Mouse (Mus musculus): ENCODE results near the gene Kcnh6.
"Not testable (repeated sequence)": the region's sequence is repeated elsewhere in the genome, so short reads cannot be mapped to it uniquely, and the experiment has no call there.

Gene Kcnh6

GRCm38 (mm10) chr11:106020051-106020763 lies 12.3 kb downstream of the Kcnh6 start:
- DNase-seq, result peak; percentile 68

- no peak for DNase-seq
These were observed 17.9 kb downstream of the Kcnh6 start for GRCm38 (mm10) chr11:106025774-106026173.

GRCm38 (mm10) chr11:106026465-106027151 lies 18.7 kb downstream of the Kcnh6 start:
- DNase-seq, result peak; percentile 51

- no peak for DNase-seq
These were observed 19.7 kb downstream of the Kcnh6 start for GRCm38 (mm10) chr11:106027607-106028006.

GRCm38 (mm10) chr11:106032074-106032473 lies 24.1 kb downstream of the Kcnh6 start:
- DNase-seq, result not testable (repeated sequence)

GRCm38 (mm10) chr11:106033491-106033919 lies 25.6 kb downstream of the Kcnh6 start:
- peak; percentile 39 for DNase-seq

GRCm38 (mm10) chr11:106034986-106035385 lies 27.1 kb downstream of the Kcnh6 start:
- DNase-seq, result no peak

- DNase-seq, result peak; percentile 98
These were observed 28.9 kb downstream of the Kcnh6 start, which contains the start of gene Dcaf7 for GRCm38 (mm10) chr11:106036548-106037417. Gene Dcaf7 (plus strand): TSS chr11:106036872.

GRCm38 (mm10) chr11:106037418-106037751 lies 29.5 kb downstream of the Kcnh6 start:
- DNase-seq, result peak; percentile 78

GRCm38 (mm10) chr11:106044349-106044748 lies 36.4 kb downstream of the Kcnh6 start:
- no peak for DNase-seq

- no peak for DNase-seq
These were observed 37.3 kb downstream of the Kcnh6 start for GRCm38 (mm10) chr11:106045256-106045655.

- no peak for DNase-seq
These were observed 37.9 kb downstream of the Kcnh6 start for GRCm38 (mm10) chr11:106045780-106046179.

GRCm38 (mm10) chr11:106046584-106046983 lies 38.7 kb downstream of the Kcnh6 start:
- no peak for DNase-seq

- DNase-seq, result no peak
These were observed 46.0 kb downstream of the Kcnh6 start for GRCm38 (mm10) chr11:106053921-106054320.

- no peak for DNase-seq
These were observed 46.7 kb downstream of the Kcnh6 start for GRCm38 (mm10) chr11:106054600-106054999.

GRCm38 (mm10) chr11:106055341-106055740 lies 47.4 kb downstream of the Kcnh6 start:
- DNase-seq, result no peak

GRCm38 (mm10) chr11:106056819-106057491 lies 49.0 kb downstream of the Kcnh6 start:
- no peak for DNase-seq

GRCm38 (mm10) chr11:106058020-106058419 lies 50.1 kb downstream of the Kcnh6 start:
- DNase-seq, result no peak

- no peak for DNase-seq
These were observed 52.6 kb downstream of the Kcnh6 start for GRCm38 (mm10) chr11:106060549-106060948.

GRCm38 (mm10) chr11:106061311-106061710 lies 53.4 kb downstream of the Kcnh6 start:
- DNase-seq, result no peak

GRCm38 (mm10) chr11:106063756-106064155 lies 55.8 kb downstream of the Kcnh6 start:
- no peak for DNase-seq

GRCm38 (mm10) chr11:106065073-106065922 lies 57.4 kb downstream of the Kcnh6 start:
- DNase-seq, result no peak

Measured in embryo, embryonic 11 days (tissue).